Mouse (Mus musculus) CD4-positive naive resting alpha-beta T cell, adult 57 days (primary cell): ENCODE results near the gene Ssxb3. TPM values are rescaled to one million over a fixed set of nuclear protein-coding genes. Genes with fewer than 3 reads are reported as not detected.

Experiments
- total RNA-seq: library from RNA; stranded (reverse); gene quantifications from one replicate; pipeline ENCODE4 v1.2.4, GENCODE M21; 2023

The Ssxb3 gene
- total RNA-seq = not detected

GRCm38 (mm10) chrX:8591716-8592115, at the start of gene Ssxb3:
Gene Ssxb3 (minus strand): TSS chrX:8591816.

GRCm38 (mm10) chrX:8548155-8548554, 43.5 kb downstream of the Ssxb3 start, which contains the start of gene Ssxb6:
Gene Ssxb6 (minus strand): TSS chrX:8548255.

Other genes with a start within 250 kb of the Ssxb3 start
- not detected for gene Ssxb9, start 224.8 kb downstream of the Ssxb3 start, total RNA-seq
- gene Ssxb1, start 178.5 kb downstream of the Ssxb3 start, total RNA-seq = not detected
- not detected for gene Ssxb2, start 130.1 kb downstream of the Ssxb3 start, total RNA-seq
- not detected for gene Gm14459, start 66.9 kb downstream of the Ssxb3 start, total RNA-seq
- not detected for gene Ssxb6, start 43.6 kb downstream of the Ssxb3 start, total RNA-seq
- gene Ssxb8, start 99.0 kb upstream of the Ssxb3 start, total RNA-seq = not detected
- gene Ssx9, start 156.6 kb upstream of the Ssxb3 start, total RNA-seq = not detected
- gene Ssxb5, start 211.9 kb upstream of the Ssxb3 start, total RNA-seq = not detected